Mouse (Mus musculus) kidney, postnatal 10 days (tissue): Measurements from ENCODE around the gene Fam76a.
A peak's percentile ranks its signal among the peaks of the same experiment; 100 is the strongest.

Experiments
- DNase-seq: peaks from one replicate; pipeline ENCODE4 v3.0.0; 2021; ENCODE audit warnings: mixed read lengths

The Fam76a gene

DNA sequence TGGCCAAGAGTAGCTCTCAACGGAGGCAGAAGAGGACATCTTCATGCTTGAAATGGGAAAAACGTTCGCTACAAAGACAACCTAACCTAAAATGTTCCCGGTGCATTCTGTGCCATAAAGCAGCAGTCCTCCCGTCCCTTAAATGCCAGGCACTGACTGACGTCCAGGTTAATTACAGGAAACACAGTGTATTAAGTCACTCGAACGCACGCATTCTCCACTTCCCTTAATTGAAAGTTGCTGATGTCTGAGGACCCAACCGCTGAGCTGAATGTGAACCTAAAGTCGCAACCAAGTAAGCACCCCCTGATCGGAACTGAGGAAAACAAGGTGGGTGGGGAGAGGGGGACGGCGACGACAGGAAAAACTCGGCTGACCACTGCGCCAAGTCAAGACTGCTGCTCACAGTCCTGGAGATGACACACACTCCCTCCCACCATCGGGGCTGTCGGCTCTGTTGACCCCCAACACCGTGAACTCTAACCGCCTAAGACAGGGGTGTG, 38.7 kb downstream of the Fam76a start:
- DNase-seq: no peak

DNA sequence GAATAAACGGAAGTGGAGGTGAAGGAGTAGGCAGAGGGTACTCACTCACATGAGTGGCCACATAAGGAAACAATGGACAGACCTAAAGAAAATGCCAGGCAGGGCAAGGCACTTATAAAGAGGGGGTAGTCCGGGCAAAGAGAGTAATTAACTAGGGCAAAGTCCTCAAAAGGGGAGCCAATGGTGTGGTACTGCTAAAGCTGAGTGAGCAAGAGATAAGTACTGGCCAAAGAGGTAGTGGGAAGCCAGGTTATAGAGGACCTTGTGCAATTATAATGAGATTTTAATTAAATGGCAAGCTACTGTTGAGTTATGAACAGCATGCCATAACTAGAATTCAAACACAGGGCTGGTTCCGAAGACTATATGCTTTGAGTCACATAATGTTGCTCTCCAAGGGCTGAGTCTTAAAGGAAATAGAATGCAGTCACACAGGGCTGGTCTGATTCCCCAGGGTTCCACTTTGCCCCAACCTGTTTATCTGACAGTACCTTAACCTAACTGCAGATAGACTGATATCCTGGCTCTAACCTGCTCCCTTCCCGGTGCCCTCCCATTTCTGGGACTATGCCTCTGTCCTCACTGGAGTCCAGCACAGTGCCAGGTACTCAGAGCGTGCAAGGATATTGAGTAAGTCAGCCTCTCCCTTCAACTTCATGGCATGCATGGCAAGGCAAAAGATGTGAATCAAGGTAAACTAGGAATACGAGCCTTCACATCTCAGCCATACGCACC, 47.8 kb downstream of the Fam76a start:
- no peak for DNase-seq

DNA sequence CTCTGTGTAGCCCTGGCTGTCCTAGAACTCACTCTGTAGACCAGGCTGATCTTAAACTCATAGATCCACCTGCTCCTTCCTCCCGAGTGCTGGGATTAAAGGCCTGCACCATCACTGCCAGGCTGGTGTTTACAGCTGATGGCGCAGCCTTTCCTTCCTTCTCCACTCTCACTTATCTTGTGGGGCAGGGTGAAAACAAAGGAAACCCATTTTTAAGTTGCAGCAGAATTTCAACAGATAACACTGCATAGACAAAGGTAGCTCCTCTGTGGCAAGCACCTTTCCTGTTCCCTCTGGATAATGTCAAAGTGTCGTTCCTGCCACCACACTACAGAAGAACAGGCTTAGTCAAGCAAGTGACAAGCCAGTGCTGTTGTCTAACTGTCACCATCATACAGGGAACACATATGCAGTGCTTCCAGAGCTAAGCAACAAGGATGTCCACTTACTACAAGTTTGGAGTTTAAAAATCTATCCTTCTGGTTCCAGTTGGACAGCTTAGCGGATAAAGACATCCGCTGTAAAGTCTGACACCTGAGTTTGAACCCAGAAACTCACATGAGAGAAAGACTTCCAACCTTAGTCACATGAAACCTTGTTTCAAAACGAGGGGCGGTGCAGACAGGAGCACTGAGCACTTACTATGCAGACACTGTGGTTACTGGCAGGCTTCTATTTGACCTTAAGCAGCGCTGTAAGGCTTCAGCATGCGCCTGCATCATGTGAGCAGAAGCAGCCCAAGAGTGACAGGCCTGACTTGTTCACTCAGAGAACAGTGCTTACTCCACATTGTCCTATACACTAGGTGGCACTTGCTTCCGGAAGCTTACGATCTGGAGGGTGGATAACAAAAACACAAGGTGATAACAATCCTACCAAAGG, 48.6 kb downstream of the Fam76a start:
- peak; percentile 20 for DNase-seq

DNA sequence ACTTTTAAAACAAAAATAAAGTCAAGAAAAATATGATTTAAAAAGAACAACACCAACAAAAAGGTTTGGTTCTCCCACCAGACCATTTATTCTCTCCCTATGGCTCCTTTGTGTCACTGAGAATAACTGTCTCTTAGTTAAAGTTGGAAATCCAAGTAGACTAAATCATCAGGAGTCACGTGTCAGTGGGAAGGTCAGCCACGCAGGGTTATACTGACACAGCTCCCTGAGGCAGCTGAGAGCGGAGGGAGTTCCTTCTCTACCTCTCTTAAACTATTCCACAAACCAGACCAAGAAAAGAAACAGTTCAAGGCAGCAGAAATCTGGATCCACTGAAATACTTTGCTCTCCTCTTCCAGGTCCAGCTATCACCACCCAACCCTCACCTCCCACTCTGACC, 51.2 kb downstream of the Fam76a start:
- DNase-seq: no peak

DNA sequence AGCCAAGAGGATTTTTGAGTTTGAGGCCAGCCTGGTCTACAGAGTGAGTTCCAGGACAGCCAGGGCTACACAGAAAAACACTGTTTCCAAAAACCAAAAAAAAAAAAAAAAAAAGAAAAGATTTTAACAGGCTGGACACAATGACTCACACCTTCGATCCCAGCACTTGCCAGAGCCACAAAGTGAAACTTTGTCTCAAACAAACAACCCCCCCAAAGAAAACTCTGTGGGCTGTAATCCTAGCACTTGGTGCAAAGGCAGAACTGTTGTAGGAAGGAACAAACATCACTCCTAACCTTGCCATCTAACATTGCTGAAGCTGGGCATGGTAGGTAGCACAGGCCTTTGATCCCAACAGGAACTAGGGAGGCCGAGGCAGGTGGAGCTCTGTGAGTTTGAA, 57.5 kb downstream of the Fam76a start:
- no peak for DNase-seq

DNA sequence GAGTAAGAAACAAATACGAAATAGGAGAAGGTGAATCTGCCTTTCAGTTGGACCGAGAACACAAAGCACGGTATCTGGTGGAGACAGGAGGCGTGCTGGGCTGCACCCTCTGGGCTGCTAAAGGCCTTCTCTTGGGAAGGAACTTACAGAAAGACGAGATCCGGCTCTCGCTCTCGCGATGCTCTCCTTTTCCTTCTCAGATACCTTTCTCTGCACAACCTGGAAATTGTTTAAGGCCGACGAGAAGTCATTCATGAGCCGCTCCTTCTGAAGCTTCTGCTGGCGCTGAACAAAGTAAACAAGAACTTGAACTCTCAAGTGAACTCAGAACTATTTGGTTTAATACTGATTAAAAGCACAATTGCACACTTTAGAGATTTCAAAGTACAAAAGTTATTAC, 59.3 kb downstream of the Fam76a start:
- DNase-seq: no peak

DNA sequence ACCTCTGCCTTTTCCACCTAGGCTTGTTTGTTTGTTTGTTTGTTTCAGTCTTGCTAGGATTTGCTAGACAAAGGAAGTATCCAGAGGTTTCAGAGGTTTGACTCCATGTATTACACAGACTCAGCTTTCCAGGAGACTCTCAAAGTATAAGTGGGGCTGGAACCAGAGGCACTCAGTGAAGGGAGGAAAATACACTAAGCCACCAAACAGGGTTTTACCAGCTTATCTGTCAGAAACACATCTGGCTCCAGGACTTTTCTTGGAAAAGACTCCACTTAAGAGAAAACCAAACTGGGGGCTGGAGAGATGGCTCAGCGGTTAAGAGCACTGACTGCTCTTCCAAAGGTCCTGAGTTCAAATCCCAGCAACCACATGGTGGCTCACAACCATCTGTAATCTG, 61.5 kb downstream of the Fam76a start:
- no peak for DNase-seq
